Mouse (Mus musculus): Measurements from ENCODE around the gene Tom1l1.

Gene Tom1l1

GRCm38 (mm10) chr11:90675479-90676110, 12.6 kb downstream of the Tom1l1 start:
- DNase-seq (ENCODE audit: low read depth in 2 of 2, low spot score in 2 of 2) = no peak

DNA sequence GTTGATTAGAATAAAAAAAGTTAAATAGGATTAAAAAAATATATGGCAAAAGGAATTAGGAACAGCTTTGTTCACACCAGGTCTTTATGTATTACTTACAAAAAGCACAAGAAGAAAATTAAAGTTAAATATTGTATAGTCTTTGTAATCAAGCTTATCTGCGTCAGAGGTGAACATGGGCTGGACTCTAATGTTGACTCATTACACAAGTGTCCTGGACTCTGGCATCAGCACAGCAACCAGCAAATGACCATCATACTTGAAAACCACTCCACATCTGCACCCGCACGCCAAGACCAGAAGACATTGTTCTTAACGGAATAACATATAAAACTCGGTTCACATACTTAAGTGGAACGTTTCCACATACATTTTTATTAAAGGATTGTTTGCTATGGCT, 20.8 kb downstream of the Tom1l1 start:
- no peak for DNase-seq (ENCODE audit: low read depth in 2 of 2, low spot score in 2 of 2)

GRCm38 (mm10) chr11:90666916-90667315, 21.2 kb downstream of the Tom1l1 start:
- DNase-seq (ENCODE audit: low read depth in 2 of 2, low spot score in 2 of 2) = no peak

DNA sequence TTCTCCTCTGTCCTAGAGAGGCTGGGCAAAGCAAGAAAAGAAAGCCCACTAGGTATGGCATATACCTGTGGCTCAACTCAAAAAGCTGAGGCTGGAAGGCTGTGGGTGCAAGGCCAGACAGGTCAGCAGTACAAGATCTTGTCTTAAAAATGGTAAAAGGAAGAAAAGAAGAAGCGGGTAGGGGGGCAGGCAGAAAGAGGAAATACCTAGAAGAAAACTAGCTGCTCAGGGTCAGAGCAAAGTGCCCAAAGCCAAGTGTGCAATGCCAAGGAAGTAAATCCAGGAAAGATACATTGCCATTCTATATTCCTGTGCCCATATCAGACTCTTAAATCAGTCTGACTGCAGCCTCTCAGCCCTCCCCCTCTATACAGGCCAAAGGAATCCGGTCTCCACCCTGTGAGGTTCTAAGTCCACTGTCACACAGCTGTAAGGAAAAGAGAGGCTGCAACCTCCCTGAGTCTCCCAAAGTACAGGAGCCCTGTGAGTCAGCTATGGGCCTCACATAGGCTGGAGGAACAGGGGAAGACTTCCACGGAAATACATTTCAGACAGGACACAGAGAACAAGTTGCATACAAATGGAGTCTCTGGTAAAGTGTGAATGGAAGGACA, 21.9 kb downstream of the Tom1l1 start:
- DNase-seq (ENCODE audit: low read depth in 2 of 2, low spot score in 2 of 2) = no peak

- no peak for DNase-seq (ENCODE audit: low read depth in 2 of 2, low spot score in 2 of 2)
These were observed 23.0 kb downstream of the Tom1l1 start for GRCm38 (mm10) chr11:90665161-90665560.

GRCm38 (mm10) chr11:90664345-90664986, 23.7 kb downstream of the Tom1l1 start:
- no peak for DNase-seq (ENCODE audit: low read depth in 2 of 2, low spot score in 2 of 2)

DNA sequence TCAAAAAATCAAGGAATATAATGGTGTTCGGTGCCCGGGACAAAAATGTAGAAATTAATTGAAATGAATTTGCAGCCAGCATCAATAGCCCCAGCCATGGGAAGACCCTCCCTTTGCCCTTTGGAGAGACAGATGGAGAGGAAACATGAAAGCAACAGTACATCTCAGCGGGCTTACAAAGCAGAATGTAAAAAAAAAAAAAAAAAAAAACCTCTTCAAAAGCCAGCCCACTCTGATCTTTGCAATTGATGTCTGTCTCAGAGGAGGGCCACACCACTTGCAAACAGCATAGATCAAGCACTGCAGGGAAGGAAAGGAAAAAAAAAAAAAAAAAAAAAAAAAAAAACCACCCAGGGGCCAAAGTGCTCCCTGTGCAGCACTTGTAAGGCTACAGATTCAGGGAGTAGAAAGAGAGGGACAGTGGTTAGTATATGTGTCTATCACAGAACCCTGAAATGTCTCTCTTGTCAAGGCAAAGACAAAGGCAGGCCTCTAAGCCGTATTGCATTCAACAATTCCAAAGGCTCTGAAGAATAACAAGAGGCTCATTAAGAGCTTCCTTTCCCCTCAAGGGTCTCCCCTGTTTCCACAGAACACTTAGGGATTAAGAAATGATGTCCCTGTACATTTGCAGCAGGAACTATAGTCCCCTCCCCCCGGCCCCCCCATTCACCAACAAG, 24.4 kb downstream of the Tom1l1 start:
- DNase-seq (ENCODE audit: low read depth in 2 of 2, low spot score in 2 of 2) = no peak

DNA sequence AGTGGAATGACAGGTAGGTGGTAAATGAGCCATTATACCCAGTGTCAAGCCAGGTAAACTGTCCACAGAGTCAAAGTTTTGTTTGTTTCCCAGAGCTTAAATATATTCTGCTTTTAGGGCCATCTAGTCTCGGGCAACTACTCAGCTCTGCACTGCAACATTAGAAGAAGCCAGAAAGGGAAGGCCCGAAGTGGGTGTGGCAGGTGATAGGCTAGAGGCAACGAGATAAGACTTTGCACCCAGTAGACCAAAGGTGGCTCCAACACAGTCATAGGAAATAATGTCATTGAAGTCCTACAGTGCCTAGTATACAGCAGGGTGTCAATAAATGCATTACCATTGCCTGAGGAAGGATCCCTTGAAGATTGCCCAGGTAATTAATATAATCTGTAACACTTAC, 25.1 kb downstream of the Tom1l1 start:
- no peak for DNase-seq (ENCODE audit: low read depth in 2 of 2, low spot score in 2 of 2)

GRCm38 (mm10) chr11:90660662-90661061, 27.5 kb downstream of the Tom1l1 start:
- no peak for DNase-seq (ENCODE audit: low read depth in 2 of 2, low spot score in 2 of 2)

GRCm38 (mm10) chr11:90657527-90657926, 30.6 kb downstream of the Tom1l1 start:
- no peak for DNase-seq (ENCODE audit: low read depth in 2 of 2, low spot score in 2 of 2)

GRCm38 (mm10) chr11:90652603-90653002, 35.6 kb downstream of the Tom1l1 start:
- DNase-seq (ENCODE audit: low read depth in 2 of 2, low spot score in 2 of 2) = no peak

GRCm38 (mm10) chr11:90650231-90650885, 37.8 kb downstream of the Tom1l1 start:
- no peak for DNase-seq (ENCODE audit: low read depth in 2 of 2, low spot score in 2 of 2)

DNA sequence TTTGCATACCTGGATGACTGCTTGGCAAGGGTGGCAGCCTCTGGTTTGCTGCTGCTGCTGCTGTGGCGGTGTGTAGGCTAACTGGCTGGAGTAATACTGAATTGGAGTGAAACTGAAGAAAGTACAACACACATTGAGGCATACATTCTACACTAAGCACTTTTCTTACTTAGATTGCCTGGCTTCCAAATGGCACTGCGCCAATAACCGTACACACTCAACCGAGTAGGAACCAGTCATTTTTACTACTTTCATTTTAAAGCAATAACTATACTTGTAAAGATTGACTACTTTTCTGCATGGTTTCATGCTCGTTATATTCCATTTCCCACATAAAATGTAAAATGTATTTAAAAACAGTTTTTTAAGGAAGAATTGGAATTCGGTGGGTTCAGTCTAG, 38.4 kb downstream of the Tom1l1 start:
- no peak for DNase-seq (ENCODE audit: low read depth in 2 of 2, low spot score in 2 of 2)

GRCm38 (mm10) chr11:90638312-90638830, 49.8 kb downstream of the Tom1l1 start:
- DNase-seq (ENCODE audit: low read depth in 2 of 2, low spot score in 2 of 2) = no peak

- DNase-seq (ENCODE audit: low read depth in 2 of 2, low spot score in 2 of 2) = peak; percentile 87 to 89
These were observed 50.5 kb downstream of the Tom1l1 start, which contains the start of the genes Stxbp4 and Cox11 for GRCm38 (mm10) chr11:90637440-90638311. TSS of gene Stxbp4 (minus strand) at chr11:90638084. TSS of gene Cox11 (plus strand) at chr11:90638173.

DNA sequence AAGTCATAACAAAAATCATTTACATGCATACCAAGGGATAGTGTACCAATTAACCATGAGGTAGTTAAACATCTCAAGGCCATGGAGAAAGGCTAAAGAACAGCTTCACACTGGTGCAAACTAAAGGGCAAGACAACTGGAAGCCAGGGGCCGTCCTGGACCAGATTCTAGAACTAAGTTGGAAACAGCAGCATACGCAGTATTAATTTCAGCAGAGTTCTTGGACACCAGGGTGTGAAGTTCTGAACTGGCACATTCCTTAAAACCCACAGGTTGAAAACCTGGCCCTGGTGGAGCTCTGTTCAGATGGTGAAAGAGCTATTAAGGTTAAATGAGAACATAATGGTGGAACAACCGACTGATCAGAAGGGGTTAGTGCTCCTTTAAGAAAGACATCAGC, 53.5 kb downstream of the Tom1l1 start:
- DNase-seq (ENCODE audit: low read depth in 2 of 2, low spot score in 2 of 2) = no peak

DNA sequence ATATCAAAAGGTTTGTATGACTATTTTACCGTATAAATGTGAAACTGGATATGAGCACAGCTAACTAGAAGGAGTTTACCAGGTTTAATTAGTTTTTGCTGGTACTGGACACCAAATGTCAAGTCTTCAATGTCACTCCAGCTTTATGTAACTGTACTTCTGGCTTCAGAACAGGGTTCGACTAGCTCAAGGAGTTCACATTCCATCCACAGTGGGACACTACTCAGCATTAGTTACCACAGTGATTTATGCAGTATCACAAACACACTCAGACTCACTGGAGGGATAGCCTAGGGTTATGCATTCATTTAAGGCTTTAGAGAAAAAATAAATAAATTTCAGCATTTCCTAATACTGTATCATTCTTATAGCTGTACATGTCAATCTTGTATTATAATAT, 55.7 kb downstream of the Tom1l1 start:
- no peak for DNase-seq (ENCODE audit: low read depth in 2 of 2, low spot score in 2 of 2)

DNA sequence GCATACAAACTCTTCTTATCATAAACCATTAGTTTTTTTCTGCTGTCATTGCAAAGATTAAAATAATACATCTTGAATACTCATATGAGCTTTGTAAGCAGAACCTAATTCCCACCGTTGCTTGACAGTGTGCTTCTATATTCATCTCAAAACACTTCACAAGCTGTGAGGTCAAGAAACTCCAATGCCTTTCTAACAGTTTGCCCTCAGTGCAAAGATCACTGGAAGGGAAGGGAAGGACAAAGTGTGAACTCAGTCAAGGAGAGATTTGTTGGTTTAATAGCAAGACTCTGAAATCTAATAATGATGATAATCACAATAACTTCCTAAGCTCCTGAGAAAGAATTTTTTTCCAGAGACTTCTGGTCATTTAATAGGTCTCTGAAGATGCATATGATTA, 60.4 kb downstream of the Tom1l1 start:
- no peak for DNase-seq (ENCODE audit: low read depth in 2 of 2, low spot score in 2 of 2)

- DNase-seq (ENCODE audit: low read depth in 2 of 2, low spot score in 2 of 2) = no peak
These were observed 63.0 kb downstream of the Tom1l1 start for GRCm38 (mm10) chr11:90625174-90625573.

- peak; percentile 7 to 31 for DNase-seq (ENCODE audit: low read depth in 2 of 2, low spot score in 2 of 2)
These were observed 64.7 kb downstream of the Tom1l1 start for GRCm38 (mm10) chr11:90623477-90623876.

Measured in CD8-positive naive resting alpha-beta T cell, adult 2 months (primary cell).